Mouse (Mus musculus): ENCODE results near the gene Glis1.

Gene Glis1

DNA sequence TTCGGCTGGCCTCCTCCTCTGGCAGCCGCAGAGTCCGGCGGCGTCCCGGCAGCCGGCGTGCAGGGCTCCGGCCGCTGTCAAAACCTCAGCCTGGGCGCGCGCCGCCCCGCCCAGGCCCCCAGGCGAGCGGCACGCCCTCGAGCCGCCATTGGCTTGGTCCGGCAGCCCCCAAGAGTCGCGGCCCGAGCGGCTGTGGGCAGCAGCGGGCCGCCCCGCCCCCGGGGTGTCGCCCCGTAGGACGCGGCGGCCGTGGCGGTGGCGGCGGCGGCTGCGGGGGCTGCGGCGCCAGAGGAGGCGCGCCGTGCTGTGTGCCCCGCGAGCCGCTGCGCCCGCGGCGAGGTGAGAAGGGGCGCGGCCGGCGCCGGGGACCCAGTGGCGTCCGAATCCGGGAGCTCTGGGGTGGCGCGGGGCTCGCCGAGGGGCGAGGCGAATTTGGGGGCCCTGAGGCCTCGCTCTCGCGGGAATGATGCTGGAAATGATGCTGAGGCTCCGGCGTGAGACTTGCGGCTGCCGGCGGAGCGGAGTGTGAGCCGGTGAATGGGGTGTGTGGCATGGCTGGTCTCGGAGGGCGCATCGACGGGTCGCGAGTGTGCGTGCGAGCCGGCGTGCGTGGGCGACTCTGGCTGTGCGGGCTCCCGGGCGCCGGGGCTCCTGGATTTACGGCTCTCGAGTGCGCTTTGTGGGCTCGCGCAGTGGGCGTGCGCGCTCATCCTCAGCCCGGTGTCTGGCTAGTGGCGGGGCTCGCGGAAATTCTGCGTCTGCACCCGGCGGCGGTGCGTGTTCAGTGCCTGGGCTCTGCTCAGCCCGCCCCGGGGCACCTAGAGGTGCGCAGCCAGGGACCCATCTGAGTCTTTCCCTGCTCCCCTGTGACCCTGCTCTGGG lies at the start of gene Glis1:
TSS of gene Glis1 (plus strand) at position 236 of the 882 bp plus-strand sequence.
- no peak for DNase-seq (ENCODE audit: low spot score in 2 of 2)

GRCm38 (mm10) chr4:107387038-107387437 lies 47.4 kb upstream of the Glis1 start:
- DNase-seq (ENCODE audit: low spot score in 2 of 2), result no peak

- DNase-seq (ENCODE audit: low spot score in 2 of 2), result no peak
Measured at GRCm38 (mm10) chr4:107387465-107387864, 46.9 kb upstream of the Glis1 start.

DNA sequence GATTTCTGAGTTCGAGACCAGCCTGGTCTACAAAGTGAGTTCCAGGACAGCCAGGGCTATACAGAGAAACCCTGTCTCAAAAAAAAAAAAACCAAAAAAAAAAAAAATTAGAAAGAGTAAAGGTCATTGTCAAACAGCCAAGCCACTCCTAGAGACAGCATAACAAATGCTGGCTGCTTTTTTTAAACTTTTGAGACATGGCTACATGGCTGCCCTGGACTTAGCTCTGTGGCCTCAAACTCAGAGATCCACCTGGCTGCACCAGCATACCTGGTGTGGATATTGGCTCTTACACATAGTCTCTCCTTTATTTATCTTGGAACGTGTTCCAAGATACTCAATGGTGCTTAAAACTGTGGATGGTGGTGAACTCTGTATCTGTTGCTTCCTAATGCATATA lies 46.1 kb upstream of the Glis1 start:
- no peak for DNase-seq (ENCODE audit: low spot score in 2 of 2)

GRCm38 (mm10) chr4:107389345-107389744 lies 45.0 kb upstream of the Glis1 start:
- DNase-seq (ENCODE audit: low spot score in 2 of 2), result no peak

DNA sequence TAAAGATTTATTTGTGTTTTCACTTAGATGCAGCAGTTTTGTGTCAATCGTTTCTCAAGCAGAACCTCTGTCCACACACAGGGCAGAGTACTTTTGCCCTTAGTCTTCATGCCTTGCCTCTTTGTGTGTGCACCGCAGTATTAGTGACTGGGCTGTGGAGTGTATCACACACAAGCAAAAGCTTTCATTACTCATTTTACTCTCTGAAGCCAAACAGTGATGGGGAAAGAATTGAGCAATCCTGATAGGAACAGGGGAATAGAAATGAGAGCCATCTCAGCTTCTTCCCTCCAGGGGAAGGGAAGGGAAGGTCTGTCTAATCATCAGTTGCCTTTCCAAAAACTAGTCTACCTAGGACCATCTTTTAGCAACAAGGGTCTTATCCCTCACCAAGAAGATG lies 40.6 kb upstream of the Glis1 start:
- no peak for DNase-seq (ENCODE audit: low spot score in 2 of 2)

DNA sequence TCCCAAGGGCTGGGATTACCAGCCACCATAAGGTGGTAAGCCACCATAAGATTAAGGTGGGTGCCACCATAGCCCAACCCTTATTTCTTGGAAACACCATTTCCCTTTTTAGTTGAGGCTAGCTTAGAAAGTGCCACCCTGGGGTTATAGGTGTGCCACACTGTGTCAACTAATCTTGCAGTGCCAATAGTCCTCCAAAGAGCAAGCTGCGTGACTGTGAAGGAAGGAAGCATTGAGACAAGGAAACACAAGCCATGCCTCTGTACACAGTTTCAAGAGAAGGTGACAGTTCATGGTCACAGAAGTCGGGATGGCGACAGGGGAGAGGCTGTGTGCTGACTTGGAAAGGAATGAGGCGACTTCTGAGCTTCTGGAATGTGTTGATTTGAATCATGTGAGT lies 14.2 kb upstream of the Glis1 start:
- no peak for DNase-seq (ENCODE audit: low spot score in 2 of 2)

DNA sequence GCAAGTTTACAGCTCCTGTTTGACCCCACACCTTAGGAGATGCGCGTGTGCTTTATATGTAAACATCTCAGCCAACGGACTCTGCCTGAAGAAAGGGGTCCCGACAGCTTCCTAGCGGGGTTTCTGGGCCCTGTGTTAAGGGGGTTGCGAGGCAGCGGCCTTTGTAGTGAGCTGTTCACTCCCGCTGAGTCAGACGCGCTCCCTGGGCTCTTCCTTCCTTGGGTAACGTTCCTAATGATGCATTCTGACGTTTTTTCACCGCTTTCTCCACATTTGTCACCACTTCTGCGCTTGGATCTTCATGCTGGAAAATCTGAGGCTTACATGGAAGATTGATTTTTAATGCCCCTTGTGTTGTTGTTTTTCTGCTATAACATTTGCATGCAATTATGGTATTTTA lies 12.7 kb upstream of the Glis1 start:
- no peak for DNase-seq (ENCODE audit: low spot score in 2 of 2)

GRCm38 (mm10) chr4:107422176-107422575 lies 12.2 kb upstream of the Glis1 start:
- no peak for DNase-seq (ENCODE audit: low spot score in 2 of 2)

DNA sequence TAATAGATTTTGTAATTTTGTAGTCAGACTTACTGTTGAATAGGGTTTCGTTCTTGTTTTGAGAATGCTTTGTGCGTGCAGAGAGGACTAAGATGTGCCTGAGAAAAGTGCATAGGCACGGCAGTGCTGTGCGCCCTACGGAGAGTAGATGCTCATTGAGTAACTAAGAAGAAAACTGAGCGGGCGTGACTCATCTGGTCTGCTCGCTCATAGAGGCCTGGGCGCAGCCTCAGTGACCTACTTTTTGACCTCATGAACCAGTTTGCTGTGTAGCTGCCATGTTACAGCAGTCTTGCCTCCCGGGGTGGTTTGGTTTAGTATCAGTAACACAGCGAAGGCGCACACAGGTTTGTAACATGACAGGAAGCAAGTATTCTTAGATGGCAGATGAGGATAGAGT lies 8.8 kb upstream of the Glis1 start:
- DNase-seq (ENCODE audit: low spot score in 2 of 2), result no peak

DNA sequence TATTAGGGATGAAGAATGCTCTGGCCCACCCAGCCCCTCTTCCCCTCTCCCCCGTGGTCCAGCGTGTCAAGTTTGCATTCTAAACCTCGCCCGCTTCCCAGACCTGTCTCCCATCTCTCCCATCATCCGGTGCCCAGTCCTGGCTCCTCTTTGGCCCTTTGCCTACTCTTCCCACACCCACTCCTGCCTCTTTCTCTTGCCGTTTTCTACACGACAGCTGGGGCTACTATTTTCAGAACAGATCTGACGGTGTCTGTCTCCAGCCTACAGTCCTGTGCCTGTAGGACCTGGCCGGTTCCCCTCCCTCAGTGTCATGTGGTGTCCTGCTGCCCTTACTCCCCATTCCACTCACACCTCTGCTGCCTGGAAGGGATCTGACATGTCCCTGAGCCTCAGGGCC lies 7.8 kb upstream of the Glis1 start:
- DNase-seq (ENCODE audit: low spot score in 2 of 2), result no peak

GRCm38 (mm10) chr4:107432717-107433116 lies 1.7 kb upstream of the Glis1 start:
- DNase-seq (ENCODE audit: low spot score in 2 of 2), result no peak

GRCm38 (mm10) chr4:107433998-107434355 lies 414 bp upstream of the Glis1 start:
- no peak for DNase-seq (ENCODE audit: low spot score in 2 of 2)

DNA sequence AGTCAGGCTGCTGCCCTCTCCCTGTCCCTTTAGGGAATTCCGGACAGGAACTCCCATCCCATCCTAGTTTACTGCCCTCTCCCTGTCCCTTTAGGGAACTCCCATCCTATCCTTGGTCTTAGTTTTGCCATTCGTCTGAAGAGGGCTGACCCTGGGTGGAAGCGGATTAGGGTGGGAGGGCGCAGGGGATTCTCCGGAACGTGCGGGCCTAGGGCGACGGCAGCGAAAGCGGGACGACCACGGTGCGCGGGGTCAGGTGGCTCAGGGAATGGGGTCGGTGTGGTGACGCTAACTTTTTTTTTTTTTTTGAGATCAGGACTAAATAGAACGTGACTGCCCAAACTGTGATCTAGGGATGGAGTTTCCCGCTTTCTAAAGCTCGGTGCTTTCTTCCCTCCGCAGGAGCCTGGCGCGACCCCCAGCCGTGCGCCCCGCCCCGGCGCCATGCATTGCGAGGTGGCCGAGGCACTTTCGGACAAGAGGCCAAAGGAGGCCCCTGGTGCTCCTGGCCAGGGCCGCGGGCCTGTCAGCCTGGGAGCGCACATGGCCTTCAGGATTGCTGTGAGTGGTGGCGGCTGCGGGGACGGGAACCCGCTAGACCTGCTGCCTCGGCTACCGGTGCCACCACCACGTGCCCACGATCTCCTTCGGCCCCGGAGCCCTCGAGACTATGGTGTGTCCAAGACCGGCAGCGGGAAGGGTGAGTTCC lies 1.0 kb downstream of the Glis1 start:
- DNase-seq (ENCODE audit: low spot score in 2 of 2), result no peak

DNA sequence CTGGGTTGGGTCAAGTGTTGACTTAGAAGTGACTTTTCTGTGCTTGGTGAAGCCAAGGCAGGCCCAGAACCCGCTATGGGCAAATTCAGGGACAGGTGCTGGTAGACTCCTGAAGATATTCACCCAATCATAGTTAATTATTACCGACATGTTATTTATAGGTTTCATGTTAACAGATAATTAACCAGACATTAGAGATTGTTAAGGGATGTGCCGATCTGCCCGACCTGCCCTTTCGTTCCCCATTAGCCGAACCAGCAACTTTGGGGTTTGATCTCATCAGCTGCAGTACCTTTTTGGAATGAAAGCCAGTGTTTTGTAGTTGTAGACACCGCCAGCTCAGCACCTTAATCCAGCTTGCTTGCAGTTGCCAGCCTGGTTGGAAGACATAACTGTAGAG lies 2.1 kb downstream of the Glis1 start:
- no peak for DNase-seq (ENCODE audit: low spot score in 2 of 2)

DNA sequence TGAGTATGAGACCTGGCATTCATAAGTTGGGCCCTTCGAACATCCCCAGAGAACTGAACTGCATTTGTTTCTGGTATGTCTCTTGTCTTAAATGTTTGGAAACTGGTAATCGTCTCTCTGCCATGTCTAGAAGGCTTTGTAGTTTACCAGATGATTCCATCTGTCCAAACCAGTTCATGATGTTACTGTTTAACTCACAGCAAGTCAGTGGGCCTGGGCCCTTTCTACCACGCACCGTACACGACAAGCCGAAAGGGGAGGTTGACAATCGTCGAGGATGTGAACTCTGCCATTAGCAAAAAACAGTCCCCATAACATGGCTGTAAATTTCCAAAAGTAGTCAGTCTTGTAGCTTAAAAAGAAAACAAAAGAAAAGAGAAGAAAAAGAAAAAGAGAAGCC lies 4.3 kb downstream of the Glis1 start:
- no peak for DNase-seq (ENCODE audit: low spot score in 2 of 2)

DNA sequence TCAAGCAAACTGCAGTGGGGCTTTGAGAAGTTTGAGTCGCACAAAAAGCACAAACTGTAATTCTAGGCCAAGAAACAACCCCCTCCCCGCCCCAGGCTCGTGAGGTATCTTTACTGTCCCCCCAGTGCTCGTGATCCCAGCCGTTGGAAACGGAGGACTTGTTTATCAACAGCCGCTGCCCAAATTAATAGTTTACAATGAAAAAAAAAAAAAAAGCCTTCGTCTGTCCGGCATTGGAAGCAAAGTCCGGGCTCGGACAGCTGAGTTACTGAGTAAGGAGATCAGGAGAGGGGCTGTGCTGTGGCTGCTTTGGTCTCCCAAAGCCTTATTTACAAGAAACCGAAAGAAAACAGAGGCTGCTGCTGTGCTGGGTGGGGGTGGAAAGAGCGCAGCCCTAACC lies 5.9 kb downstream of the Glis1 start:
- no peak for DNase-seq (ENCODE audit: low spot score in 2 of 2)

GRCm38 (mm10) chr4:107442288-107442687 lies 7.9 kb downstream of the Glis1 start:
- no peak for DNase-seq (ENCODE audit: low spot score in 2 of 2)

DNA sequence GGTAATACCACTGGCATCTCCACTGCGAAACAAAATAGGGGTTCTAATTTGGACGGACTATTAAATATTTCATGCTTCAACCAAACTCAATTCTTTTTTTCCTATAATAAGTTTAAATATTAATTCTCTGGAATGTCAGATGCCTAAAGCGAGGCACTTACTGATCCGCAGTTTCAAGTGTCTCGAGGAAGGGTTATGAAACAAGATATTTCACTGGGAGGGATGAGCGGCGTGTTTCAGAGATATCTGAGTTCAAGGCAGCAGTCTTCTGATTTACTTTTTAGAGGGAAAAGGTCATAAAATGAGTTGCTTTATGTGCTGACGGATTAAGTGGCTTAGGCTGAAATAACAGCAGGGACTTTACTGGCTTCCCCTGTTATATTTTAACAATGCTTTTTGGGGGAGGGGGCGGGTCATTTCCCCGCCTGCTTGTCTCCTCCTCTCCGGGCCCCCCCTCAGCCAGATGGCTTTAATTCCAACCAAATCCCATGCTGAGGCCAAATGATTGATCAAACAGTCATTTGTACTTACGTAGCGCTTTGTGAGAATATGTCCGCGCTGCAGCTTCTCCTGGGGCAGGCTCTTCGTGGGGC lies 8.6 kb downstream of the Glis1 start:
- DNase-seq (ENCODE audit: low spot score in 2 of 2), result no peak

DNA sequence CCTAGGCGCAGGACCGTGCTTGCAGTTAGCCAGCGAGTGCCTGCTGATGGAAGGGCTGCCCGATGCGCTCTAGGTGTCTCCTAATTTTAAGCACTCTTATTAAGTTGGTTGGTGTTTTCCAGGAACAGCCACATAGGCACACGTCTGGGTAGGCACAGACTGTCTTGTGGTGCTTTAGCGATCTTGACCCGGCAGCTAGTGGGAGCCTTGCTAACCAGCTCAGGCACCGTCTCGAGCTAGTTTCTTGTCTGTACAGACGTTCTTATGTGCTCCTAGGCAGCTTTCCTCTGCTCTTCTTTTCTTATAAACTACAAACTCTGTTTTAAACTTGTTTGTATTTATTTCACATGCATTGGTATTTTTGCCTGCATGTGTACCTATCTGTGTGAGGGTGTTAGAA lies 9.2 kb downstream of the Glis1 start:
- DNase-seq (ENCODE audit: low spot score in 2 of 2), result no peak

DNA sequence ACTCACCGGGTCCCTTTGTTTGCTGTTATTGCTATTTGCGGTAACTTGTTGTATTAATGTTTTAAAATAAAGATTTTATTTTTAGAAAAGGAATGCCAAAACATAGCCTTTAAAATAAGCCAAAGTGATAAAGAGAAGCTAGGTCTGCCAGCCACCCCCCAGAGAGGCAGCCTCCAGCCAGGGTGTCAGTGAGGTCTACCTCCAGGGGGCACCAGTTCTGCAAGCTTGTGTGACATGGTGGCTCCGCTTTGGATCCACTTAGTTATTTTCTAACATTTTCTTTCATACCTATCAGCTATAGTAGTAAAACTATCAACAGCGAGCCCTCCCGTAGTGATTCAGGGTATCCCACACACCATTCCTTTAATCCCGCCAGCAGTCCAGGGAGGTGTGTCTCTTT lies 14.1 kb downstream of the Glis1 start:
- DNase-seq (ENCODE audit: low spot score in 2 of 2), result no peak

GRCm38 (mm10) chr4:107449519-107449918 lies 15.1 kb downstream of the Glis1 start:
- DNase-seq (ENCODE audit: low spot score in 2 of 2), result no peak
